Comparison of ENCODE assay signal across 40 mouse cellular contexts in genomic region chr5:90457241-90457640, GRCm38 (mm10). TPM values are rescaled to one million over a fixed set of nuclear protein-coding genes. Genes with fewer than 3 reads are reported as not detected.
"Had no signal": no experiment of that assay in that cellular context is flagged by ENCODE, and none has a peak within 500 bp of the region (broad histone marks: within the 10 kb centered on the region; RNA-seq: fewer than 3 reads in every experiment).

No protein-coding gene starts in this region.

- DNase-seq: heart, postnatal 10 days; heart, postnatal 14 days; heart, postnatal 36 days; heart, postnatal 4 days; kidney, adult 11 months; kidney, adult 18-20 months; kidney, adult 2 months; kidney, adult 8-10 months; kidney, adult 9 months; kidney, postnatal 10 days; kidney, postnatal 14 days; kidney, postnatal 25 days; kidney, postnatal 36 days; kidney, postnatal 4 days; layer of hippocampus, adult 9-11 months; layer of hippocampus, postnatal 36 days had no signal

- H3K4me3 ChIP-seq: heart, embryonic 10.5 days; heart, embryonic 12.5 days; heart, embryonic 13.5 days; heart, embryonic 15.5 days; hindbrain, embryonic 10.5 days; hindbrain, embryonic 12.5 days; hindbrain, embryonic 13.5 days; hindbrain, embryonic 15.5 days; intestine, embryonic 15.5 days; kidney, embryonic 15.5 days; layer of hippocampus, adult 2 months had no signal

- H3K27me3 ChIP-seq: heart, embryonic 12.5 days; heart, embryonic 13.5 days; heart, embryonic 15.5 days; hindbrain, embryonic 12.5 days; hindbrain, embryonic 13.5 days; hindbrain, embryonic 15.5 days; intestine, embryonic 15.5 days; kidney, embryonic 15.5 days had no signal

- H3K36me3 ChIP-seq: heart, embryonic 10.5 days; heart, embryonic 12.5 days; heart, embryonic 13.5 days; heart, embryonic 15.5 days; hindbrain, embryonic 10.5 days; hindbrain, embryonic 12.5 days; hindbrain, embryonic 13.5 days; hindbrain, embryonic 15.5 days; intestine, embryonic 15.5 days; kidney, embryonic 15.5 days had no signal

- H3K27ac ChIP-seq: heart, embryonic 10.5 days; heart, embryonic 13.5 days; heart, embryonic 15.5 days; hindbrain, embryonic 10.5 days; hindbrain, embryonic 12.5 days; hindbrain, embryonic 13.5 days; hindbrain, embryonic 14.5 days; hindbrain, embryonic 15.5 days; hindbrain, postnatal 0 days; intestine, embryonic 15.5 days; kidney, embryonic 15.5 days; kidney, postnatal 0 days; layer of hippocampus, adult 2 months had no signal

- H3K4me1 ChIP-seq: heart, embryonic 10.5 days; heart, embryonic 12.5 days; heart, embryonic 13.5 days; heart, embryonic 15.5 days; hindbrain, embryonic 10.5 days; hindbrain, embryonic 12.5 days; hindbrain, embryonic 13.5 days; hindbrain, embryonic 15.5 days; intestine, embryonic 15.5 days; kidney, embryonic 15.5 days had no signal

- H3K9ac ChIP-seq: heart, embryonic 12.5 days; heart, embryonic 13.5 days; heart, embryonic 15.5 days; hindbrain, embryonic 12.5 days; hindbrain, embryonic 13.5 days; hindbrain, embryonic 14.5 days; hindbrain, embryonic 15.5 days; intestine, embryonic 15.5 days; kidney, embryonic 15.5 days had no signal

RNA-seq across cellular contexts. Expression of gene Alb, which starts 3.5 kb away (rescaled TPM):
- total RNA-seq: heart, postnatal 25 days; heart, postnatal 36 days; hematopoietic stem cell, adult 5-6 weeks; layer of hippocampus, adult 18-20 months; layer of hippocampus, adult 2 months; layer of hippocampus, postnatal 10 days; layer of hippocampus, postnatal 14 days; layer of hippocampus, postnatal 25 days; layer of hippocampus, postnatal 36 days; left cerebral cortex, adult 18-20 months had no signal
- polyA plus RNA-seq: hindbrain, embryonic 10.5 days; hindbrain, embryonic 11.5 days; hindbrain, embryonic 12.5 days; hindbrain, embryonic 14.5 days; hindbrain, embryonic 16.5 days; hindbrain, postnatal 0 days; inflammation-experienced regulatory T-cells, adult 6 months had no signal

RNA-seq across cellular contexts. Expression of gene Afp, which starts 33.3 kb away (rescaled TPM):
- total RNA-seq: heart, postnatal 10 days; heart, postnatal 14 days; heart, postnatal 25 days; heart, postnatal 36 days; layer of hippocampus, adult 18-20 months; layer of hippocampus, adult 2 months; layer of hippocampus, postnatal 10 days; layer of hippocampus, postnatal 14 days; layer of hippocampus, postnatal 25 days; layer of hippocampus, postnatal 36 days; left cerebral cortex, adult 18-20 months had no signal
- polyA plus RNA-seq: hindbrain, embryonic 11.5 days had no signal
